Mouse (Mus musculus) kidney, postnatal 0 days (tissue): Measurements from ENCODE around the gene Rfc5. TPM values are rescaled to one million over a fixed set of nuclear protein-coding genes. Genes with fewer than 3 reads are reported as not detected.

Source experiments
- ATAC-seq: fragments of 200-750 bp; cut with Nextera tagmentation; replicated peaks from 2 replicates; pipeline ENCODE4 v1.8.0; 2017; ENCODE audit warnings: low read depth, moderate number of reproducible peaks, moderate TSS enrichment, moderate library complexity; ENCODE audit not compliant: low FRiP score
- DNase-seq: peaks from one replicate; pipeline ENCODE4 v3.0.0-alpha.2; 2016; ENCODE audit warnings: low spot score
- H3K27ac ChIP-seq: fragments of 300-500 bp; sonication (generic); 2 replicates; pipeline ENCODE4 v1.5.1; 2014; ENCODE audit warnings: mild to moderate bottlenecking
- H3K27me3 ChIP-seq: fragments of 300-500 bp; sonication (generic); 2 replicates; pipeline ENCODE4 v1.6.1; 2014; ENCODE audit warnings: low read length, mixed read lengths; ENCODE audit not compliant: insufficient read depth
- H3K36me3 ChIP-seq: fragments of 300-500 bp; sonication (generic); 2 replicates; pipeline ENCODE4 v1.6.1; 2014; ENCODE audit warnings: low read length, mixed read lengths; ENCODE audit not compliant: insufficient read depth
- H3K4me1 ChIP-seq: fragments of 300-500 bp; sonication (generic); replicated peaks from 2 replicates; pipeline ENCODE4 v1.6.1; 2014; ENCODE audit warnings: antibody characterized with exemption, low read length, mixed read lengths; ENCODE audit not compliant: insufficient read depth
- H3K4me2 ChIP-seq: fragments of 300-500 bp; sonication (generic); 2 replicates; pipeline ENCODE4 v1.6.1; 2014; ENCODE audit warnings: mild to moderate bottlenecking, low read length, moderate library complexity, mixed read lengths
- H3K4me3 ChIP-seq: fragments of 300-500 bp; sonication (generic); replicated peaks from 2 replicates; pipeline ENCODE4 v1.5.1; 2014; ENCODE audit warnings: low read depth, low read length
- H3K9ac ChIP-seq: fragments of 300-500 bp; sonication (generic); 2 replicates; pipeline ENCODE4 v1.6.1; 2014; ENCODE audit warnings: low read depth, low read length
- H3K9me3 ChIP-seq: fragments of 300-500 bp; sonication (generic); replicated peaks from 2 replicates; pipeline ENCODE4 v1.6.1; 2016; ENCODE audit warnings: low read length, inconsistent platforms, mixed read lengths
- CTCF ChIP-seq: IDR thresholded peaks from 2 replicates; pipeline ENCODE4 v1.5.1; 2016; ENCODE audit warnings: antibody characterized with exemption, low read depth, mild to moderate bottlenecking, moderate library complexity
- WGBS: fragments of 180-500 bp; shearing (Covaris S2); extraction: QIAGEN DNeasy Blood & Tissue Kit; methylation state at CpG from one replicate; pipeline ENCODE4 v1.1.7; 2014; 5-methylcytosine and 5-hydroxymethylcytosine counted together
- polyA plus RNA-seq: library from polyadenylated mRNA; unstranded; fragments of >200 nt; fragmentation: Nextera tagmentation; extraction: Ambion mirVana; gene quantifications from 2 replicates; pipeline ENCODE4 v1.2.1, GENCODE M21; 2015

Rfc5 gene
- polyA plus RNA-seq, 1 experiment from 2014 or later, result 54.7 TPM

DNA sequence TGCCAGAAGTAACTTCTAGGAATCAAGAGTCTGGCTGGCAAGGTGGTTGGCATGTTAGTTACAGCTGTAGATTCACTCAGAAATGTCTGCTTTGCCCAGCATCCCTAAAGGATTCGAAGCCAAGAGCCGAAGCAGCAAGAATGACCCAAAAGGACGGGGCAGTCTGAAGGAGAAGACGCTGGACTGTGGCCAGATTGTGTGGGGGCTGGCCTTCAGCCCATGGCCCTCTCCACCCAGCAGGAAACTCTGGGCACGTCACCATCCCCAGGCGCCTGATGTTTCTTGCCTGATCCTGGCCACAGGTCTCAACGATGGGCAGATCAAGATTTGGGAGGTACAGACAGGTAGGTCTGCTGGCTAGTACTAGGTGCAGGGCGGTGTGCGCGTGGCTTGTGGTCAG lies 18.3 kb downstream of the Rfc5 start:
- H3K36me3 ChIP-seq, result peaks cover 55% of the 10 kb centered on the region
- H3K9me3 ChIP-seq, result no peaks in the 10 kb centered on the region
- ATAC-seq (no peak), DNase-seq (no peak)
- H3K9ac ChIP-seq, result no peak overlapping the region
- WGBS, result 66% methylated on average over 10 of the region's 10 CpGs
- H3K27ac ChIP-seq, result no peak overlapping the region
- no peak overlapping the region for H3K4me3 ChIP-seq
- H3K4me2 ChIP-seq, result no peak overlapping the region
- H3K27me3 ChIP-seq, result no peaks in the 10 kb centered on the region
- no peak for TF ChIP-seq CTCF
- no peaks in the 10 kb centered on the region for H3K4me1 ChIP-seq

GRCm38 (mm10) chr5:117367206-117367605 lies 21.6 kb downstream of the Rfc5 start:
- ATAC-seq (no peak), DNase-seq (no peak)
- no peak for TF ChIP-seq CTCF
- Histone ChIP-seq H3K4me1 (peaks cover 14% of the 10 kb centered on the region), H3K27me3 (no peaks in the 10 kb centered on the region), H3K9ac (no peak overlapping the region), H3K9me3 (no peaks in the 10 kb centered on the region), H3K36me3 (peaks cover 47% of the 10 kb centered on the region), H3K4me2 (no peak overlapping the region), H3K27ac (no peak overlapping the region), H3K4me3 (no peak overlapping the region)
- WGBS, result 27% methylated on average over 8 of the region's 8 CpGs

DNA sequence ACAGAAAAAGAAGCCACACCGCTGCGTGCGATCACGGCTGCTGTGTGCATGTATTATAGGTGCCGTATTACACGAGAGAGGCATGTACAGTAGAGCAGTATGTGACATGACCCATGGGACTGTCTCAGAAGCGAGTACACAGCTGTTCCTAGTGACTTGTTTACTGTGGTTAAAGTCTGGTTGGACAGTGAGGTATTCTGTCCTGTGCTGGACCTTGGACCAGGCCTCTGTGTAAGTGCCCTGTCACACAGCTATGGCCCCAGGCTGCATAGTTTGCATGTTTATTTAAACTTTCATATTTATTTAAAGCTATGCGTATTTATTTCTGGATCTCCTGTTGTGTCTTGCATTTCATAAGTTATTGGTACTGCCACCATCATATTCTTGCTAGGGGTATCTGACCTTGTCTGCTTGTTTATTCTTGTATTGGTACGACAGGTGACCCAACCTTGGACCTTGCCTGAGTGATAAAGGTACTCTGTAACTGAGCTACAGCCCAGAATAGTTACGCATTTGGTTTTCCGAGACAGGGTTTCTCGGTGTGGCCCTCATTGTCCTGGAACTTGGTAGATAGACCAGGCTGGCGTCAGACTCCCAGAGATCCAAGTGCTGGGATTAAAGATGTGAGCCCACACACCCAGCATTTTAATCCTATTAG lies 22.8 kb downstream of the Rfc5 start:
- Histone ChIP-seq H3K4me3 (no peak overlapping the region), H3K4me2 (no peak overlapping the region)
- peak; percentile 69 for ATAC-seq

GRCm38 (mm10) chr5:117364821-117365220 lies 24.0 kb downstream of the Rfc5 start:
- Histone ChIP-seq H3K36me3 (peaks cover 28% of the 10 kb centered on the region), H3K4me1 (peaks cover 32% of the 10 kb centered on the region), H3K9ac (no peak overlapping the region), H3K4me2 (no peak overlapping the region), H3K27ac (no peak overlapping the region), H3K4me3 (no peak overlapping the region), H3K9me3 (no peaks in the 10 kb centered on the region), H3K27me3 (no peaks in the 10 kb centered on the region)
- ATAC-seq, result no peak
- 86% methylated on average over 3 of the region's 3 CpGs for WGBS
- TF ChIP-seq CTCF, result no peak
- DNase-seq, result no peak

More for the DNA sequence above, 22.8 kb downstream of the Rfc5 start:
- H3K4me1 ChIP-seq, result peaks cover 24% of the 10 kb centered on the region
- H3K9me3 ChIP-seq, result no peaks in the 10 kb centered on the region
- no peaks in the 10 kb centered on the region for H3K27me3 ChIP-seq
- H3K9ac ChIP-seq, result no peak overlapping the region
- peak overlapping the region; percentile 42; the same call in 1 of the 2 replicates for H3K27ac ChIP-seq
- WGBS, result 90% methylated on average over 13 of the region's 13 CpGs
- no peak for TF ChIP-seq CTCF
- no peak for DNase-seq
- H3K36me3 ChIP-seq, result peaks cover 38% of the 10 kb centered on the region

DNA sequence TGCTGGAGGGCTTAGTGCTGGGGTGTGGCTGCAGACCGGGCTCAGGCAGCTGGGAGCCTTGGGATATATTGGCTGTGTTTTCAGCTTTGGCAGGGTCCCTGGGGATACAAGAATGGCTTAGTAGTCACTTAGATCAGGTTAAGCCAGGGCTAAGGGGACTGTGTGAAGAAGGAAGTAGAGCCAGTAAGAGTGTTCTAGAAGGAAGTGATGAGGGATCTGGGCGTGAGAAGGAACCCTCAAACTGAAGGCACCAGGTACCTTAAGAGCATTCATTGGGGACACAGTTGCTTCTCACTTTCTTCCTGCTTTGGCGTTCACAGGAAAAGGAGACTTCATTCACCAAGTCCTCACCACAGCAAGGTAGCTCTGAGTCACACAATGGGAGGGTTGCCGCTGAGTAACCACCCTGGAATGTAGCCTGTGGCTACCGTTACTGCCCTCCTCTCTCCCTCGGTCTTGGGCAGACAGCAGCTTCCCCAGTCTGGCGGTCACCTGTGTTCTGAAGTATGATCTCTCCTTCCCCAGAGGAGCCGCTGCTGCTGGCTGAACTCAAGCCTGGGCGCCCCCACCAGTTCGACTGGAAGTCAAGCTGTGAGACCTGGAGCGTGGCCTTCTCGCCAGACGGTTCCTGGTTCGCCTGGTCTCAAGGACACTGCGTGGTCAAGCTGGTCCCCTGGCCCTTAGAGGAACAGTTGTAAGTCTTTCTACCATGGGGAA lies 25.6 kb downstream of the Rfc5 start:
- Histone ChIP-seq H3K27me3 (no peaks in the 10 kb centered on the region), H3K9me3 (no peaks in the 10 kb centered on the region), H3K4me1 (peaks cover 42% of the 10 kb centered on the region), H3K9ac (no peak overlapping the region), H3K36me3 (peaks cover 18% of the 10 kb centered on the region; the same call in 1 of the 2 replicates), H3K4me3 (no peak overlapping the region), H3K4me2 (peak overlapping the region; percentile 16; the same call in 1 of the 2 replicates), H3K27ac (peak overlapping the region; percentile 75)
- peak; percentile 70 for DNase-seq
- ATAC-seq, result peak; percentile 29
- TF ChIP-seq CTCF, result 0 out of 2 replicates have a peak, but pooled peaks have one; percentile 5
- 32% methylated on average over 15 of the region's 15 CpGs for WGBS

- Histone ChIP-seq H3K4me1 (peaks cover 42% of the 10 kb centered on the region), H3K36me3 (peaks cover 18% of the 10 kb centered on the region; the same call in 1 of the 2 replicates), H3K27me3 (no peaks in the 10 kb centered on the region), H3K9ac (no peak overlapping the region), H3K27ac (peak overlapping the region; percentile 82), H3K4me2 (no peak overlapping the region), H3K4me3 (no peak overlapping the region), H3K9me3 (no peaks in the 10 kb centered on the region)
- DNase-seq (no peak), ATAC-seq (no peak)
- WGBS, result 49% methylated on average over 4 of the region's 4 CpGs
- TF ChIP-seq CTCF, result no peak
Measured at GRCm38 (mm10) chr5:117361590-117361989, 27.3 kb downstream of the Rfc5 start.
